Mouse (Mus musculus) forebrain, postnatal 0 days (tissue): ENCODE measurements around the gene Ilf2. TPM values are rescaled to one million over a fixed set of nuclear protein-coding genes. Genes with fewer than 3 reads are reported as not detected.

Experiments
- ATAC-seq: fragments of 200-750 bp; cut with Nextera tagmentation; 2 replicates; pipeline ENCODE4 v1.8.0; 2017; ENCODE audit warnings: mild to moderate bottlenecking, moderate library complexity
- DNase-seq: peaks from one replicate; pipeline ENCODE4 v3.0.0-alpha.2; 2015
- H3K27ac ChIP-seq: fragments of 300-500 bp; sonication (generic); 2 replicates; pipeline ENCODE4 v1.5.1; 2014; ENCODE audit warnings: low read depth, mild to moderate bottlenecking, antibody characterized with exemption, low read length, moderate library complexity, mixed read lengths
- H3K27me3 ChIP-seq: fragments of 300-500 bp; sonication (generic); 2 replicates; pipeline ENCODE4 v1.6.1; 2014; ENCODE audit warnings: mild to moderate bottlenecking, low read length, mixed read lengths; ENCODE audit not compliant: insufficient read depth
- H3K36me3 ChIP-seq: fragments of 300-500 bp; sonication (generic); 2 replicates; pipeline ENCODE4 v1.6.1; 2014; ENCODE audit warnings: mild to moderate bottlenecking, moderate library complexity; ENCODE audit not compliant: insufficient read depth
- H3K4me1 ChIP-seq: fragments of 300-500 bp; sonication (generic); 2 replicates; pipeline ENCODE4 v1.6.1; 2014; ENCODE audit warnings: antibody characterized with exemption; ENCODE audit not compliant: insufficient read depth
- H3K4me2 ChIP-seq: fragments of 300-500 bp; sonication (generic); 2 replicates; pipeline ENCODE4 v1.6.1; 2014; ENCODE audit warnings: low read depth, mild to moderate bottlenecking, moderate library complexity
- H3K4me3 ChIP-seq: fragments of 300-500 bp; sonication (generic); 2 replicates; pipeline ENCODE4 v1.5.1; 2014; ENCODE audit warnings: low read depth, low read length, mixed read lengths
- H3K9ac ChIP-seq: fragments of 300-500 bp; sonication (generic); 2 replicates; pipeline ENCODE4 v1.6.1; 2014; ENCODE audit warnings: mild to moderate bottlenecking
- H3K9me3 ChIP-seq: fragments of 300-500 bp; sonication (generic); 2 replicates; pipeline ENCODE4 v1.6.1; 2016; ENCODE audit warnings: low read length
- CTCF ChIP-seq: sonication (generic); IDR thresholded peaks from 2 replicates; pipeline ENCODE4 v1.5.1; 2016; ENCODE audit warnings: antibody characterized with exemption, control low read depth, low read depth
- WGBS: fragments of 180-500 bp; shearing (Covaris S2); extraction: QIAGEN DNeasy Blood & Tissue Kit; methylation state at CpG from one replicate; pipeline ENCODE4 v1.1.7; 2014; 5-methylcytosine and 5-hydroxymethylcytosine counted together
- polyA plus RNA-seq: library from polyadenylated mRNA; unstranded; fragments of >200 nt; fragmentation: Nextera tagmentation; extraction: Ambion mirVana; gene quantifications from 2 replicates; pipeline ENCODE4 v1.2.1, GENCODE M21; 2015
- total RNA-seq: library from RNA; depleted of rRNA; stranded (reverse); fragments of >200 nt; gene quantifications from 2 replicates; pipeline ENCODE4 v1.2.3, GENCODE M21; 2014

Gene Ilf2
- total and polyA plus RNA-seq, 2 experiments from 2014 or later, result 191 to 199 TPM

DNA sequence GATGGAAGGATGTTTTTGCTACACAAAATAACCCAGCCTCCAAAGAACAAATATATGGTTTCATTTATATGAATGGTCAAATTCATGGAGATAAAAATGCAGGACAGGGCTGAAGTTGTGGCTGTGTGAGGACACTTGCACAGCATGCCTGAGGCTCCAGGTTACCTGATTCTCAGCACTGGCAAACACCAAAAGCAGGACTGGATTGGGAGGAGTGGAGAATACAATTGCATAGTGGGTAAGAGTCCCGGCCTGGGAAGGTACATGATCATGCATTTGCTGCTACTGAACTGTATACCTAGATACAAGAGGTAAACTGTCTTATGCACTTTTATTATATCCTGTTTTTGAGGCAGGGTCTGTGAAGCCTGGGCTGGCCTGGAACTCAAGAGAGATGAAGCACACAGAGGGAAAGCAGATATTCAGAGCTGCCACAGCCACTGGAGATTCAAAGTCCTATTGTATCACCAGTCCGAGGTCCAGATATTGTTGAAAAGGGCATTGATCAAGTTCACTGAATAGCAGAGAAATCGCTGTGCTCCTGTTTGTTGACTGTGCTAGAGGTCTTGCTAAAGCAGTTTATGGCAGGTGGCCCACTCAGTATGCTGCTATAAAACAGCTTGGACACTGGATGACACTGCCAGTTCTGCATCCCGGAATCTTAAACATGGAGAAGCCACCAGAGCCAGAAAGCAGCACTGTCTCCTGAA, 18.1 kb downstream of the Ilf2 start:
- H3K4me2 ChIP-seq, result no peak overlapping the region
- ATAC-seq (no peak), DNase-seq (no peak)
- H3K4me1 ChIP-seq, result no peaks in the 10 kb centered on the region
- no peaks in the 10 kb centered on the region for H3K27me3 ChIP-seq
- 50% methylated on average over 4 of the region's 4 CpGs for WGBS
- no peak overlapping the region for H3K4me3 ChIP-seq
- H3K36me3 ChIP-seq, result peaks cover 41% of the 10 kb centered on the region
- no peak overlapping the region for H3K9ac ChIP-seq
- no peak overlapping the region for H3K27ac ChIP-seq
- H3K9me3 ChIP-seq, result no peaks in the 10 kb centered on the region
- no peak for TF ChIP-seq CTCF

DNA sequence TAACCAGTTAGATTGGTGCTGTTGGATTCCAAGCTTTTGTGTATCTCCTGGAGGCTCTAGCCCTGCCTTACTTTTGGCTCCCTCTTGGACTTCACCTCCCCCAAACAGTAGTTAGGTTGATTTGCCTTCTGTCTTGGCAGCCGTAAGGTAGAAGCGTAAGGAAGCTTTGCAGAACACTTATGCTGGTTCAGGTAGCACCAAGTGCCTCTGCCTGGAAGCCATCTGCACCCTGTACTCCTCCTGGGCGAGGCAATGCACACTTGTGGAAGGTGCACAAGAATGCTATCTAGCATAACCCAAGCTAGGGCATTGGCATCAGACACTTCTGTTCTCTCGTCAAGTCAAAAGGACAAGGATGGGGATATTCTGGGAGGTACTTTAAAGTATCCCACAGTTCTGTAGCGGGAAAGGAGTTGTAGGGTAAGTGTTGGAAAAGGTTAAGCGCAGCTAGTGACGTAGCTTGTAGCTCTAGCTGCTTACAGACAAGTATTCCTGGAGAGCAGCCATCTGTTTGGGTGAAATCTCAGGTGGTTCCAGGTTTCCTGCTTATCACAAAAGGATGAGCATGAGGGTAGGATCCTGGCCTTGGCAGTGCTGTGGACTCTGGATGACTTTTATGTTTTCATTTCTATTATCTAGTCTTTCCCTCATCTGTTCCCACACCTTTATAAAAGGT, 20.1 kb downstream of the Ilf2 start:
- 89% methylated on average over 7 of the region's 7 CpGs for WGBS
- DNase-seq (no peak), ATAC-seq (no peak)
- Histone ChIP-seq H3K27ac (no peak overlapping the region), H3K4me1 (no peaks in the 10 kb centered on the region), H3K4me3 (no peak overlapping the region), H3K9ac (no peak overlapping the region), H3K4me2 (no peak overlapping the region), H3K36me3 (peaks cover 53% of the 10 kb centered on the region), H3K27me3 (no peaks in the 10 kb centered on the region), H3K9me3 (no peaks in the 10 kb centered on the region)
- TF ChIP-seq CTCF, result no peak

DNA sequence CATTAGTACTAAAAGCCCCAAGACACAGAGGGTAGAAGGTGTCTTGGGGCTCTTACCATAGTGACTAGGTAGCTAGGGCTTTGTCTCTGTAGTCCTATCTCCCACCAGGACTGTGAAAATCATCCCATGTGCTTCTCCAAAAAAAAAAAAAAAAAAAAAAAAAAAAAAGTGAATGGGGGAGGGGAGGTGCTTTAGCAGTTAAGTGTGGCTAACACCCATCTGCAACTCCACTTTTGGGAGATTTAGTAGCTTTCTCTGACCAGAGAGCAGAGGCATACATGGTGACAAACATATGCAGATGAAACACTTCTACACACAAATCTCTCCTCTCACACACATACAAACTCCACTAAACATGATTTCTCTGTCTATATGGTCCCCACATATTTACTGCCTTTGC, 21.7 kb downstream of the Ilf2 start:
- TF ChIP-seq CTCF, result no peak
- no peaks in the 10 kb centered on the region for H3K4me1 ChIP-seq
- no peak overlapping the region for H3K4me2 ChIP-seq
- no peaks in the 10 kb centered on the region for H3K9me3 ChIP-seq
- no peak overlapping the region for H3K4me3 ChIP-seq
- ATAC-seq (no peak), DNase-seq (no peak)
- H3K27ac ChIP-seq, result no peak overlapping the region
- H3K36me3 ChIP-seq, result peaks cover 67% of the 10 kb centered on the region
- H3K9ac ChIP-seq, result no peak overlapping the region
- no peaks in the 10 kb centered on the region for H3K27me3 ChIP-seq

DNA sequence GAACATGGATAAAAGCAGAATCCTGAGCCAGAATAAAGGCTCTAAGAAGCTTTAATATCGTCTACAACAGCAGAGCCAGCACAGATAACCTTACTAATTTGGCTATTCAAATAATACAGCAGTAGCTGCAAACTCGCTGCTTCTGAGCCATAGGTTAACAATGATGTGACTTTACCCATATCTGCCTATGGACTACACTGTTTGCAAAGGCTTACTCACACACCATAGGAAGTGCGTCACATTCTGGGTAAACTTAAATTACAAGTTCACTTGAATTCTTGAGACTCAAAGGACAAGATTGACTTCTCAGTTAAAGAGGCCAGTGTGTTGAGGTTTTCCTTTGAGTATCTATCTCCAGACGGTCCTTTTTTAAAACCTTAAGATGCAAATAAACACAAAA, 27.5 kb downstream of the Ilf2 start:
- 72% methylated on average over 4 of the region's 4 CpGs for WGBS
- Histone ChIP-seq H3K4me3 (no peak overlapping the region), H3K9me3 (no peaks in the 10 kb centered on the region), H3K9ac (no peak overlapping the region), H3K27ac (no peak overlapping the region), H3K4me1 (peaks cover 9% of the 10 kb centered on the region), H3K36me3 (peaks cover 74% of the 10 kb centered on the region), H3K27me3 (no peaks in the 10 kb centered on the region), H3K4me2 (no peak overlapping the region)
- TF ChIP-seq CTCF, result no peak
- ATAC-seq, result no peak
- no peak for DNase-seq

DNA sequence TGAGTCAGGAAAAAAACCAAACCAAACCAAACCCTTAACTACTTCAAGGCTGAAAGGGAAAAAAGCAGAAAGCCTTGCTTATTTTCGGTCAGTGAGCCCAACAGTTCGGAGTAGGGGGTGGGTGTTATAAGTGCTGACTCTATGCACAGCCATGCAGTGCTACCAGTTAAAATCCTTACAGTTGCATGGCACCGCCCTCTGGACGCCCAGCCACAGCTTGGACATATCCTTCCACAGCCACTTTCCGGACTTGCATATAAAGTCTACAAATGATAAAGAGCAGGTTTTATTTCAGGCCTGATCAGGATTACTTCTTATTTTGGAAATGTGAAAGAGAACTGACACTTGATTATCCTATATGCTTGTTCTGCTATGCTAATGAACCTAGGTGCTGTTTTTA, 29.3 kb downstream of the Ilf2 start:
- no peak for DNase-seq
- no peak for TF ChIP-seq CTCF
- Histone ChIP-seq H3K9ac (no peak overlapping the region), H3K4me1 (peaks cover 9% of the 10 kb centered on the region), H3K4me2 (no peak overlapping the region), H3K27me3 (no peaks in the 10 kb centered on the region), H3K9me3 (no peaks in the 10 kb centered on the region), H3K27ac (no peak overlapping the region), H3K4me3 (no peak overlapping the region), H3K36me3 (peaks cover 57% of the 10 kb centered on the region)
- ATAC-seq, result no peak
- WGBS, result 92% methylated on average over 5 of the region's 5 CpGs

DNA sequence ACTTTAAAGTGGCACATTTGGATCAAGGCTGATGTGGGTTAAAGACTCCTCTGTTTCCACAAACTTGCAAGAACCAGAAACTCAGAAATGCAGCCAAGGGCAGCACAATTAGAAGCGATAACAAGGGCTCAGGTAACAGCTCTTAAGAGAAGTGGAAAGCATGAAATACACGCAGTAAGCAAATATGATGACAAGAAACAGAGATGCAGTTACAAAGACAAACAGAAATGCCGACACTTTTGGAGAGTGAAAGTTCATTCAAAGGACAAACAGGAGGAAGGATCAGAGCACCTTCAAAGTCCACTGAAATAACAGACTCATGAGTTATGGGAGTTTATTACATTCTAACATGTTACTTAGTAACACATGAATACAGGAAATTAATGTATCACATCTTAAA, 30.4 kb downstream of the Ilf2 start:
- Histone ChIP-seq H3K4me1 (peaks cover 9% of the 10 kb centered on the region), H3K4me3 (no peak overlapping the region), H3K36me3 (peaks cover 53% of the 10 kb centered on the region), H3K9ac (no peak overlapping the region), H3K27me3 (no peaks in the 10 kb centered on the region), H3K9me3 (no peaks in the 10 kb centered on the region), H3K4me2 (no peak overlapping the region), H3K27ac (no peak overlapping the region)
- no peak for ATAC-seq
- TF ChIP-seq CTCF, result no peak
- WGBS, result 93% methylated on average over 3 of the region's 3 CpGs
- no peak for DNase-seq

DNA sequence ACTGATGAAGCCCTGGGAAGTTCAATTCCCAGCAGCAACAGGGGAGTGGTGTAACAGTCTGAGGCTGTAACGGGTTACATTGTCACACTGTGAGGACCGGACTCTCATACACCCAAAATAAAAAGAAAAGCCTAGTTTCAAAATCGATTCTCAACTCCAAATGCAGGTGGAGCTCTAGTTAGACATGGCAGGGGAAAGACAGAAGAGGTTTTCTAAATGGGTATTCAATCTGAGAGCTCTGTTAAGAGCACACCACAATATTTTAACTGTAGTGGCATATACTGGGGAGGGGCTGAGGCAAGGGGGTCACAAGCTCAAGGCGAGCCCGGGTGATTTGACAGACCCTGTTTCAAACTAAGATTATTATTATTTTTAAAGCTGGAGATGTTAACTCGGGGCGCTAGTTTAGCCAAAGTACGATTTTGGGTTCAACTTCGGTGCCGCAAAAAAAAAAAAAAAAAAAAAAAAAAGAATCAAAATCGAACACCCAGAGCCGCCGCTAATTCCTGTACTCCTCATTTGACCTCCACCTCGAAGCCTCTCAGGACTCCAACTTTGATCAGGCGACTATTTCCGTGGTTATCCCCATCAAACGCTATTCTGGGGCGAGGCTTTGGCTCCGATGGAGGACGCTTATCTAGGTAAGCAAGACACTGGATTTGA, 32.5 kb downstream of the Ilf2 start:
- H3K4me1 ChIP-seq, result peaks cover 9% of the 10 kb centered on the region
- peak overlapping the region; percentile 55 for H3K4me2 ChIP-seq
- H3K36me3 ChIP-seq, result peaks cover 34% of the 10 kb centered on the region; the same call in 1 of the 2 replicates
- no peaks in the 10 kb centered on the region for H3K9me3 ChIP-seq
- 1% methylated on average over 20 of the region's 20 CpGs for WGBS
- ATAC-seq (no peak), DNase-seq (no peak)
- TF ChIP-seq CTCF, result no peak; the same call in 1 of the 2 replicates
- peak overlapping the region; percentile 97 for H3K4me3 ChIP-seq
- H3K27ac ChIP-seq, result peak overlapping the region; percentile 96
- no peaks in the 10 kb centered on the region for H3K27me3 ChIP-seq
- H3K9ac ChIP-seq, result peak overlapping the region; percentile 100
